Mouse (Mus musculus): Measurements from ENCODE around the gene Galnt2. TPM values are rescaled to one million over a fixed set of nuclear protein-coding genes. Genes with fewer than 3 reads are reported as not detected.

Gene Galnt2
- polyA plus RNA-seq, 1 experiment from 2014 or later = 77.9 TPM

DNA sequence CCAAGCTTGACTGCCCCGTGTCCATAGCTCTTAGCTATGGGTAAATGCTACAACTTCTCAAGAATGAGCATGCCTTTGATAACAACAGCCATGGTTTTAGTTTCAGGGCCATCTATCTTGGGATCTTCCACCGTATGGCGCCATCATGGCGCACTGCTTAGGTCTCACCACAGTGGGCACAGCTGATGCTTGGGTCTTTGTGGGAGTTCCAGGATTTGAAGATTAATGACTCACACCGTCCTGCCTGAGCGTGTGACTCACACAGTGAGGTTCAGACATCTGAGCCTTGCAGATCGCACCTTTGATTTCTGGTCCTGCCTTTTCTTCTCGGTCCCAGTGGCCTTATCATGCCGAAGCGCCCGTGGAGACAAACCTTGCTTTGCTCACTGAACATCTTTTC lies 39.7 kb downstream of the Galnt2 start:
- Histone ChIP-seq H3K27ac (ENCODE audit: poor library complexity, severe bottlenecking) (no peak overlapping the region), H3K9ac (no peak overlapping the region), H3K4me2 (no peak overlapping the region), H3K9me3 (replicated peaks) (0 out of 2 replicates have a peak, but pooled peaks cover 7% of the 10 kb centered on the region), H3K27me3 (replicated peaks) (no peaks in the 10 kb centered on the region), H3K36me3 (peaks cover 4% of the 10 kb centered on the region), H3K4me1 (replicated peaks) (peaks cover 33% of the 10 kb centered on the region), H3K4me3 (no peak overlapping the region)
- ATAC-seq (ENCODE audit: insufficient number of reproducible peaks, low FRiP score) = no peak
- WGBS = 68% methylated on average over 11 of the region's 11 CpGs

DNA sequence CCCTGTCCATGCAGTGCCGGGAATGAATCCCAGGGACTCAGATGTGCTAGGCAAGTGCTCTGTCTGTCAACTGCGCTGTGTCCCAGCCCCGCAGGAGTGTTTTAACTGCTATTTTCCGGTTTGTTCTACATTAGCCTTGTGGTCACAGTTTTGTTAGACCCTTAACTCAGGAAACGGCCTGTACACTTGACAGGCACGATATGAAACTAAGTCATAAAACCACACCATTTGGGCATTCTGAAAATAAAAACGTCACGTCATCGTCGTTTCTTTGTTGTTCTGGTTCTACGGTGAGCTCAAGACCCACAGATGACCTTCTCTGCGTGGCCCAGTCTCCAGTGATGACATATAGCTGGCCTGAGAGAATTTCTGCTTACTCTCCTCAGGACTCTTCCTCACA lies 40.3 kb downstream of the Galnt2 start:
- WGBS = 82% methylated on average over 12 of the region's 12 CpGs
- ATAC-seq (ENCODE audit: insufficient number of reproducible peaks, low FRiP score) = no peak
- Histone ChIP-seq H3K4me2 (no peak overlapping the region), H3K9ac (no peak overlapping the region), H3K27ac (ENCODE audit: poor library complexity, severe bottlenecking) (no peak overlapping the region), H3K27me3 (replicated peaks) (no peaks in the 10 kb centered on the region), H3K9me3 (replicated peaks) (0 out of 2 replicates have a peak, but pooled peaks cover 9% of the 10 kb centered on the region), H3K4me3 (no peak overlapping the region), H3K4me1 (replicated peaks) (peaks cover 28% of the 10 kb centered on the region), H3K36me3 (peaks cover 8% of the 10 kb centered on the region)

DNA sequence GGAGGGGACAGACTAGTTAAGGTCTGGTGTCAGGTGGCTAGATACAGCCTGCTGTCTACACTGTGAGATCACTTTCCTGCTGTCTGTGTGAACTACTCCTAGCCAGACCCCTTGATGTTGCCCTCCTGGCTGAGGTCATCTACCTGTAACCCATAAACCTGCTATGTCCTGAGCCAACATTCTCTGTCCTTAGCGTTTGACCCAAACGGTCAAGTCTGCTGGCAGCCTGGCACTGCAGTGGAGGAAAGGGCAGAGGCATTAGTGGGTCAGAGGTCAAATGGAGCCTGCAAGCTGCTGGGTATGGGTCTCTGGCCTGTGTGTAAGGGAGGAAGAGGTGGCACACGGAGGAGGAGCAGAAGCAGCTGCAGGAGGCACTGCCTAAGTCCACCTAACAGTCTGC lies 41.6 kb downstream of the Galnt2 start:
- no peak overlapping the region for H3K9ac ChIP-seq
- H3K4me1 ChIP-seq (replicated peaks) = peaks cover 28% of the 10 kb centered on the region
- H3K4me2 ChIP-seq = no peak overlapping the region
- 74% methylated on average over 3 of the region's 3 CpGs for WGBS
- H3K36me3 ChIP-seq = peaks cover 8% of the 10 kb centered on the region
- no peaks in the 10 kb centered on the region for H3K27me3 ChIP-seq (replicated peaks)
- no peak overlapping the region for H3K27ac ChIP-seq (ENCODE audit: poor library complexity, severe bottlenecking)
- no peak overlapping the region for H3K4me3 ChIP-seq
- H3K9me3 ChIP-seq (replicated peaks) = 0 out of 2 replicates have a peak, but pooled peaks cover 8% of the 10 kb centered on the region
- no peak for ATAC-seq (ENCODE audit: insufficient number of reproducible peaks, low FRiP score)

DNA sequence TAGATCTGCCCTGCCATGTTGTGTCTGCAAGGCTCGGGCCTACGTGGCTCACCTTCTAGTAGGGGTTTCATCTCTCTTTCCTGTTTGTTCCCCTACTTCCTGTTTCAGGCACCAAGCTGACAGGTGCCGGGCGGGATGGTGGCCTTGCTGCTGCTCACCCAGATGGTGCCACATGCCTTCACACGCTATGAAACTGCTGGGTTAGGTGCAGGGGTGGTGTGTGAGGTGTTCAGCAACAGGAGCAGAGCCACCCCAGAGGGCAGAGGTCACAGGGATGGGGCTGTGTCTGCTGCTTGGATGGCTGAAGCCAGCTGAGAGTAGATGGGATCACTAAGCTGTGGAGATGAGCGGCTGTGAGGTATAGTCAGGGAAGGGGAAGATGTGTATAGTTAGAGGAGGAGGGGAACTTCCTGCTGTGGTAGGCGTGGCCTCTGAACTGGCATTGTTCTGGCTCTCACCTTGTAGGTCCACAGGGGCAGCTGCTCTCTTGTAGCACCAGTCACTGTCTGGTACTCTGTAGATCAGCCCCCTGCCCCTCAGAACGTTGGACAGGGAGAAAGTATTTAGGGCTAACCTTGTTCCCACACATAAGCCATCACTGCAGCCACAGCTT lies 42.5 kb downstream of the Galnt2 start:
- Histone ChIP-seq H3K4me2 (no peak overlapping the region), H3K36me3 (peaks cover 8% of the 10 kb centered on the region), H3K9me3 (replicated peaks) (0 out of 2 replicates have a peak, but pooled peaks cover 5% of the 10 kb centered on the region), H3K4me3 (no peak overlapping the region), H3K9ac (no peak overlapping the region), H3K4me1 (replicated peaks) (peaks cover 37% of the 10 kb centered on the region), H3K27ac (ENCODE audit: poor library complexity, severe bottlenecking) (no peak overlapping the region), H3K27me3 (replicated peaks) (no peaks in the 10 kb centered on the region)
- 69% methylated on average over 8 of the region's 8 CpGs for whole genome bisulfite sequencing
- ATAC-seq (ENCODE audit: insufficient number of reproducible peaks, low FRiP score) = no peak

DNA sequence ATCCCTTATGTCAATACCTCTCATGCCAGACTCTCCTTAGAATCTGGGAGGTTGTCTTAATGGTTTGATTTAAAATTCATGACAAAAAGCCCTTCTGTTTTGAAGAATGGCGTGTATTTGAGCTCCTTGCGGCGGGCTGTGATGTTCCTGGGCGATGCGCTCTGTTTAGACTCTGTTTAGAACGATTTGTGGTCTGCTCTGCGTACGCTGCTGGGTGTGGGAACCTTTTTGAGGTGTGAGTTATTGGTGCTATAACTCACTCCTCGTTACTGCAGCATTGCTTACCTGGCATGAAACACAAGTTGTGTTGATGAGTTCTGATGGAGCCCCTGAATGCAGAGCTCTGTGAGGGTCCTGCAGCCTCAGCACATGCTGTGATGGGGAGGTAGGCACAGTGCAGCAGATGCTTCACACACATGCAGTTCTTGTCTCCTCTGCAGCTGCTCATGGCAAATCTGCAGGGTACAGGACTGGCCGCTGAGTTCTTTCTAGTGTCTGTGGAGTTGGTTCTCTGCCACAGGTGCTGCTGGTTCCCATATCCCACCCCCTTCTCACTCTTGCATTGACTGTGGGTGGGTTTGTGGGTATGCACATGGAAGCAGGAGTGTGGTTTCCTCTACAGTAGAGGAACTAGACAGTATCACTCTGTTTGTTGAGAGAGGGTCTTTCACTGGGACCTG lies 43.4 kb downstream of the Galnt2 start:
- Histone ChIP-seq H3K4me2 (no peak overlapping the region), H3K4me3 (no peak overlapping the region), H3K36me3 (peaks cover 8% of the 10 kb centered on the region), H3K27ac (ENCODE audit: poor library complexity, severe bottlenecking) (no peak overlapping the region), H3K9ac (no peak overlapping the region), H3K27me3 (replicated peaks) (no peaks in the 10 kb centered on the region), H3K9me3 (replicated peaks) (0 out of 2 replicates have a peak, but pooled peaks cover 5% of the 10 kb centered on the region), H3K4me1 (replicated peaks) (peaks cover 42% of the 10 kb centered on the region)
- WGBS = 81% methylated on average over 10 of the region's 10 CpGs
- ATAC-seq (ENCODE audit: insufficient number of reproducible peaks, low FRiP score) = no peak

DNA sequence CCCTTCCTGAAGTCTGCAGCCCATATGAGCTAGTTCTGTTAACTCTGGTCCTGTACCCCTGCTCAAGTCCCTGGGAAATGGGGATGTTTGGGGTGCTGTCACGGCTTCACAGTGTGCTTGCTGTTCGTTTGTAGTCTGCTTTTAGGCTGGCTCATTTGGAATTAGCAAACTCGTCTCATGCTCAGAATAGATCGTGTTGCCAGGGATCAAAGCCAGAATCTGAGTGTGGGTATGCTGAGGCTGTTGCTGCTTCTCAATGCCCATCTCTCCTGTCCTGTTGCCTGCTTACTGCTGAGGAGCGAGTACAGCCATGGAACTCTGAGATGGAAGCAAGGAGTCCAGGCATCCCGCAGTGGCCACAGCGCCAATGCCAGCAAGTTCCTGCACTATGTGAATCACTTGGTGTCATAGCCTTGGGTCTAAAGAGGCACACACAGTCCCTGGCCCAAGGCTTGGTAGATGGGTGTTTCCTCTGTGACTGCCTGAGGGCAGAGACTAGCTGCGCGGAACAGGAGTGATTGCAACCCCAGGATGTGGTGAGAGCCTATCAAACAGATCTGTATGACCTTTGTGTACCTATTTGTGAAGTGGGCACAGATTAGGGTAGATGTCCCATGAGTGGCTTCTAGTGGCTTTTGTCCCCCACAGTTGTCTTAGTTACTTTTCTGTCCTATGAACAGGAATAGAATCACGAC lies 44.3 kb downstream of the Galnt2 start:
- H3K4me3 ChIP-seq = no peak overlapping the region
- peaks cover 8% of the 10 kb centered on the region for H3K36me3 ChIP-seq
- 0 out of 2 replicates have a peak, but pooled peaks cover 5% of the 10 kb centered on the region for H3K9me3 ChIP-seq (replicated peaks)
- H3K4me1 ChIP-seq (replicated peaks) = peaks cover 43% of the 10 kb centered on the region
- WGBS = 93% methylated on average over 10 of the region's 10 CpGs
- no peak overlapping the region for H3K27ac ChIP-seq (ENCODE audit: poor library complexity, severe bottlenecking)
- no peak overlapping the region for H3K4me2 ChIP-seq
- H3K9ac ChIP-seq = no peak overlapping the region
- no peak for ATAC-seq (ENCODE audit: insufficient number of reproducible peaks, low FRiP score)
- no peaks in the 10 kb centered on the region for H3K27me3 ChIP-seq (replicated peaks)

DNA sequence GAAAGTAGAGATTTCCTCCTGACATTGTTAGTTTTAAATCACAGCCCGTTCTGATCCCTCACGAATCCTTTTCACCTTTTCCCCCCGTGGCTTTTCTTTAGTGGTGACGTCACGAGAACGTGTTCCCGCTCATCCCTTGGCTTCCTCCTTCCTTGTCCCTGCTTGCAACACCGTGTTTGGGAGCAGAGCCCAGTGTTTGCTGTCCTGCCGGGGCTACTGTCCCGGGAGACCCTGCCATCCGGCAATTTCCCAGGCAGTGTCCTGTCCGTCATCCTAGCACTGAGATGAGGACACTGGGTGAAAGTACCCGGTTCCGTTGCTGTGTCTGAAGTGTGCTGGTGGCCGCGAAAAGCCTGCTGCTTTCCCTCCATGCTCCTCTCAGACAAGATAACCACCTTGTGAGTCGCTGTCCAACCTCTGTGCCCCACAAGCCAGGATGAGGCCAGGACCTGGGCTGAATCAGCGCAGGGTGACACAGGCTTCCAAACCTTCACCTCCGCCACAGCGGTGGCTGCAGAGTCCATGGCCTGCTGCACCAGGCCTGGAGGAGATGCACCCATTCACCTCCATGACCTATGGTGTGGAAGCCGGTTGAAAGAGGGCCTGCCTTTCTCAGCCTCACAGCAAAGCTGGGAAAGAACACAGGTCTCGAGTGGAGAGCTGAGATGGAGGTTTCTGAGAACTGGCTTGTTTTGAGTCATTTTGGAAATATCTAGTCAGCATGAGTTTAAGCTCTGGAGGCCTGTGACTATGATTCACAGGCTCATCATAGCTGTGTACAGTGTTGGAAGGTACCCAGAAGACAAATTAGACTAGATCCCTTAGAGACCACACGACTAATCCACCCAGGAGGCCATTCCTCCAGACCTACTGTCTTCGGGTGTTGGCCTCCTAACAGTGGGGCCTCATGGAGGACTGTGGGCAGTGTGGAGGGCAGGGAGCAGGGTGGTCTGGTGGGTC lies 47.0 kb downstream of the Galnt2 start:
- Histone ChIP-seq H3K27ac (ENCODE audit: poor library complexity, severe bottlenecking) (no peak overlapping the region), H3K27me3 (replicated peaks) (no peaks in the 10 kb centered on the region), H3K4me2 (no peak overlapping the region), H3K9me3 (replicated peaks) (0 out of 2 replicates have a peak, but pooled peaks cover 5% of the 10 kb centered on the region), H3K9ac (no peak overlapping the region), H3K36me3 (peaks cover 8% of the 10 kb centered on the region), H3K4me1 (replicated peaks) (peaks cover 55% of the 10 kb centered on the region), H3K4me3 (no peak overlapping the region)
- WGBS = 74% methylated on average over 24 of the region's 24 CpGs
- ATAC-seq (ENCODE audit: insufficient number of reproducible peaks, low FRiP score) = no peak

DNA sequence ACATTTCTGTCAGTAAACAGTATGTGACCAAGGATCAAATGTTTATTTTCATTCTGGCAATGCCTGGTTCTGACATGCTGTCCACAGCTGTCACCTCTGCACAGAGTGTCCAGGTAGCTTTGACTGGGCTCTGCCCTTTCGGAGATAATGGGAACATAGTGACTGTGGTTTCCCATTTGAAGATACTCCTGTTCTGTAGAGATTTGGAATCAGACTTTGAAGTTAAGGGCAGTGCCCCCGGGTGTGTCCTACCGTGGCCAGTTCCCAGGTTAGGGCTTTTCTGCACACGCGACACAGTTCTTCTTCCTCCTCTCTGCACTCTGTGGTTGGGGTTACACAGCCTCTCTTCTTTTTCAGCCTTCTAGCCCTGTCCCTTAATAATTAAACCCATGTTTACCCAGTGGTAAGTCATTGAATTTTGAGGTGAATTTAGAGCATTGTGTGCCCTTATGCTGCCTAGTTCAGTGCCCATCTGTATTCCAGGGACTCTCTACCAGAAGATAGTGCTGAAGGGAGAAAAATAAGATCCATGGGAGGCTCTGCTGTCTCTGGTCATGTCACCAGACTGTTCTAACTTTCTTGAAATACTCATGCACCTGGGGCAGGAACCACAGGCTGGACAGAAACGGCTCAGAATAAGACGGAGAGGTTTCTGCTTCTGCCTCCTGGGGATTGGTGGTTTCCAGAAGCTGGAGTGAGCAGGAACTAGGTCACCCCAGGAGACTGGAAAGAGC lies 47.9 kb downstream of the Galnt2 start:
- Histone ChIP-seq H3K27me3 (replicated peaks) (no peaks in the 10 kb centered on the region), H3K27ac (ENCODE audit: poor library complexity, severe bottlenecking) (no peak overlapping the region), H3K9ac (no peak overlapping the region), H3K4me2 (no peak overlapping the region), H3K4me1 (replicated peaks) (peaks cover 58% of the 10 kb centered on the region), H3K9me3 (replicated peaks) (0 out of 2 replicates have a peak, but pooled peaks cover 5% of the 10 kb centered on the region), H3K4me3 (no peak overlapping the region), H3K36me3 (peaks cover 8% of the 10 kb centered on the region)
- WGBS = 77% methylated on average over 7 of the region's 7 CpGs
- ATAC-seq (ENCODE audit: insufficient number of reproducible peaks, low FRiP score) = no peak

DNA sequence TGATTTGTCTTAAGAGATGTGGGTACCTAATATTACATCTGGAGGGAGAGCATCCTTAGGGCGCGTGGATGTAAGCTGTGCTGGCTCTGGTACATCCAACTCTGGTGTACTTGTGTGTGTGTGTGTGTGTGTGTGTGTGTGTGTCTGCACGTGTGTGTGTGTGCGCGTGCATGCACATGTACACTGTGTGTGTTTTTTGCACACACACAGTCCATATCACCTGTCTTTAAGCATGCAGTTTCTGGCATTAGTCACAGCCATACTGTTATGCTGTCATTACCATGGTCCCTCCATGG lies 48.4 kb downstream of the Galnt2 start:
- Histone ChIP-seq H3K4me1 (replicated peaks) (peaks cover 63% of the 10 kb centered on the region), H3K27ac (ENCODE audit: poor library complexity, severe bottlenecking) (no peak overlapping the region), H3K9ac (no peak overlapping the region), H3K4me2 (no peak overlapping the region), H3K9me3 (replicated peaks) (0 out of 2 replicates have a peak, but pooled peaks cover 5% of the 10 kb centered on the region), H3K27me3 (replicated peaks) (no peaks in the 10 kb centered on the region), H3K4me3 (no peak overlapping the region), H3K36me3 (peaks cover 8% of the 10 kb centered on the region)
- WGBS = 98% methylated on average over 5 of the region's 5 CpGs
- ATAC-seq (ENCODE audit: insufficient number of reproducible peaks, low FRiP score) = no peak
